Mouse (Mus musculus) lung, adult 2 months (tissue): ENCODE measurements around the gene Elf1.

Experiments used
- CTCF ChIP-seq: fragments of 200-500 bp; IDR thresholded peaks from 2 replicates; pipeline ENCODE4 v1.5.1; 2011; ENCODE audit warnings: mild to moderate bottlenecking, low read length, control low read depth; ENCODE audit not compliant: insufficient read depth
- POLR2A ChIP-seq: fragments of 200-500 bp; IDR thresholded peaks from 2 replicates; pipeline ENCODE4 v1.6.1; 2011; ENCODE audit warnings: low read depth, mild to moderate bottlenecking, control low read depth, low read length, borderline replicate concordance; ENCODE audit errors: extremely low read depth

GRCm38 (mm10) chr14:79511521-79511920 is 30.5 kb downstream of the Elf1 start:
- TF ChIP-seq CTCF: no peak
- no peak for TF ChIP-seq POLR2A
